Mouse (Mus musculus) thymus, postnatal 25 days (tissue): ENCODE data around the gene Bcat2.
"Not testable (repeated sequence)": the region's sequence is repeated elsewhere in the genome, so short reads cannot be mapped to it uniquely, and the experiment has no call there.

Source experiments
- DNase-seq: peaks from one replicate; pipeline ENCODE4 v3.0.0; 2022

Bcat2 gene

GRCm38 (mm10) chr7:45570103-45570741, at the start of gene Bcat2:
Bcat2 (plus strand) TSS chr7:45570153.
- peak; percentile 78 for DNase-seq

- no peak for DNase-seq
Observed at GRCm38 (mm10) chr7:45520605-45521004, 49.3 kb upstream of the Bcat2 start.

GRCm38 (mm10) chr7:45521728-45522184, 48.2 kb upstream of the Bcat2 start:
- DNase-seq, result peak; percentile 92

- DNase-seq, result no peak
Observed at GRCm38 (mm10) chr7:45522194-45522752, 47.7 kb upstream of the Bcat2 start.

GRCm38 (mm10) chr7:45522957-45523676, 46.8 kb upstream of the Bcat2 start:
- no peak for DNase-seq

- DNase-seq, result no peak
Observed at GRCm38 (mm10) chr7:45523678-45524170, 46.2 kb upstream of the Bcat2 start.

- no peak for DNase-seq
Observed at GRCm38 (mm10) chr7:45524841-45525621, 44.9 kb upstream of the Bcat2 start.

GRCm38 (mm10) chr7:45525809-45526473, 44.0 kb upstream of the Bcat2 start, which contains the start of the genes Ppp1r15a and Plekha4:
Ppp1r15a (minus strand) TSS chr7:45526268.
Plekha4 (plus strand) TSS chr7:45526330.
- peak; percentile 97 for DNase-seq

- DNase-seq, result peak; percentile 36
Observed at GRCm38 (mm10) chr7:45526474-45527120, 43.4 kb upstream of the Bcat2 start.

- DNase-seq, result not testable (repeated sequence)
Observed at GRCm38 (mm10) chr7:45527169-45527568, 42.8 kb upstream of the Bcat2 start.

- DNase-seq, result no peak
Observed at GRCm38 (mm10) chr7:45529461-45529860, 40.5 kb upstream of the Bcat2 start.

GRCm38 (mm10) chr7:45530643-45531042, 39.3 kb upstream of the Bcat2 start:
- DNase-seq, result no peak

- no peak for DNase-seq
Observed at GRCm38 (mm10) chr7:45535676-45536075, 34.3 kb upstream of the Bcat2 start.

- no peak for DNase-seq
Observed at GRCm38 (mm10) chr7:45537602-45538001, 32.4 kb upstream of the Bcat2 start.

GRCm38 (mm10) chr7:45538163-45539041, 31.6 kb upstream of the Bcat2 start:
- no peak for DNase-seq

- DNase-seq, result no peak
Observed at GRCm38 (mm10) chr7:45539095-45539494, 30.9 kb upstream of the Bcat2 start.

- DNase-seq, result no peak
Observed at GRCm38 (mm10) chr7:45540213-45540612, 29.7 kb upstream of the Bcat2 start.

- DNase-seq, result no peak
Observed at GRCm38 (mm10) chr7:45544525-45544924, 25.4 kb upstream of the Bcat2 start.

GRCm38 (mm10) chr7:45549641-45550436, 20.1 kb upstream of the Bcat2 start:
- no peak for DNase-seq
